Mouse (Mus musculus) forebrain, embryonic 10.5 days (tissue): Measurements from ENCODE around the gene Gcnt1. TPM values are rescaled to one million over a fixed set of nuclear protein-coding genes. Genes with fewer than 3 reads are reported as not detected.
A peak's percentile ranks its signal among the peaks of the same experiment; 100 is the strongest.

Source experiments
- DNase-seq: peaks from one replicate; pipeline ENCODE4 v3.0.0-alpha.2; 2017; ENCODE audit warnings: low spot score; ENCODE audit errors: extremely low spot score
- H3K27ac ChIP-seq: fragments of 300-500 bp; sonication (generic); 2 replicates; pipeline ENCODE4 v1.5.1; 2016; ENCODE audit warnings: mild to moderate bottlenecking
- H3K27me3 ChIP-seq: fragments of 300-500 bp; sonication (generic); 2 replicates; pipeline ENCODE4 v1.6.1; 2016; ENCODE audit warnings: mild to moderate bottlenecking; ENCODE audit not compliant: poor library complexity, severe bottlenecking
- H3K36me3 ChIP-seq: fragments of 300-500 bp; sonication (generic); replicated peaks from 2 replicates; pipeline ENCODE4 v1.6.1; 2016; ENCODE audit warnings: mild to moderate bottlenecking, moderate library complexity
- H3K4me1 ChIP-seq: fragments of 300-500 bp; sonication (generic); 2 replicates; pipeline ENCODE4 v1.6.1; 2016
- H3K4me3 ChIP-seq: fragments of 300-500 bp; sonication (generic); 2 replicates; pipeline ENCODE4 v1.5.1; 2016; ENCODE audit warnings: mild to moderate bottlenecking, moderate library complexity
- H3K9me3 ChIP-seq: fragments of 300-500 bp; sonication (generic); 2 replicates; pipeline ENCODE4 v1.6.1; 2016; ENCODE audit warnings: mild to moderate bottlenecking, moderate library complexity
- WGBS: fragments of 180-500 bp; shearing (Covaris S2); methylation state at CpG from one replicate; pipeline ENCODE4 v1.1.7; 2016; 5-methylcytosine and 5-hydroxymethylcytosine counted together
- polyA plus RNA-seq: library from polyadenylated mRNA; unstranded; fragments of >200 nt; fragmentation: Nextera tagmentation; extraction: Ambion mirVana; gene quantifications from 2 replicates; pipeline ENCODE4 v1.2.1, GENCODE M21; 2016

Gcnt1 gene
- polyA plus RNA-seq, 1 experiment from 2014 or later, result 2.6 TPM

DNA sequence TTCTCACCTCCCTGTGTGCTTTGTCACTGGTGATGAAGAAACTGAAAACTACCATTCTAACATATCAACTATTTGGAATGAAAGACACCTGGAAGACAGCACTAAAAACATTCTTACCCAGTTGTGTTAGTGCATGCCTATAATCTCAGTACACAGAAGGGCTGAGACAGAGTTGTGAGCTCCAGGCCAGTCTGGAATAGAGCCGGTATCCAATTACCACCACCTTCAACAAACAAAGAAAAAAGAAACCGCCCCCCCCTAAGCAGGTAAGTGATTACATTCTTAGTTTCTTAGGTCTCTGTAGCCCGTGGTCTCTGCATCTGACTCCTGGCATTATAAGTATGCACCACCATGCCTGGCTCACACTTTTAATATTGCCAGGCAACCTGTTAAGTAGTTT lies 20.2 kb upstream of the Gcnt1 start:
- Histone ChIP-seq H3K27ac (no peak overlapping the region), H3K36me3 (peaks cover 20% of the 10 kb centered on the region), H3K27me3 (peaks cover 23% of the 10 kb centered on the region), H3K4me1 (peaks cover 17% of the 10 kb centered on the region), H3K4me3 (peak overlapping the region; percentile 92; the same call in 1 of the 2 replicates), H3K9me3 (no peaks in the 10 kb centered on the region)
- 15% methylated on average over 3 of the region's 3 CpGs for WGBS
- no peak for DNase-seq

DNA sequence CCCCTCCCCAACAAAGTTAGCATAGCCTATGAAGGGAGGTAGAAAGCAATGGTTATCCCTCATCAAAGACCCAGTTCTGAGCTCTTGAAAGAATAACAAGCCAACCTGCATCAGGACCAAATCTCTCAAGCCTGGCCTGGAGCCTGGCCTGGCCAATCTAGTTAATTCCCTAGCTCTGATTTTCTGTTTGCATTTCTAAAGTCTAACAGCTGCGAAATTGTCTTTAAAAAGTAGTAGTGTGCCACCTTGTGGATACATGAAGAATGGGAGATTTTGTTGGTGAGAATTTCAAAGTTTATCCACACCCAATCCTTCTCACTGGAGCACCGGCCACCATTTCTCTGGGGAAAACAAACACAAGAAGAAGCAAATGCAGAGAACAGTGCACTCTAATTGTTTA lies 15.8 kb upstream of the Gcnt1 start:
- H3K4me3 ChIP-seq, result no peak overlapping the region
- no peak for DNase-seq
- peaks cover 21% of the 10 kb centered on the region for H3K27me3 ChIP-seq
- H3K27ac ChIP-seq, result no peak overlapping the region
- H3K9me3 ChIP-seq, result no peaks in the 10 kb centered on the region
- H3K4me1 ChIP-seq, result peaks cover 9% of the 10 kb centered on the region
- 28% methylated on average over 2 of the region's 2 CpGs for WGBS
- no peaks in the 10 kb centered on the region for H3K36me3 ChIP-seq

DNA sequence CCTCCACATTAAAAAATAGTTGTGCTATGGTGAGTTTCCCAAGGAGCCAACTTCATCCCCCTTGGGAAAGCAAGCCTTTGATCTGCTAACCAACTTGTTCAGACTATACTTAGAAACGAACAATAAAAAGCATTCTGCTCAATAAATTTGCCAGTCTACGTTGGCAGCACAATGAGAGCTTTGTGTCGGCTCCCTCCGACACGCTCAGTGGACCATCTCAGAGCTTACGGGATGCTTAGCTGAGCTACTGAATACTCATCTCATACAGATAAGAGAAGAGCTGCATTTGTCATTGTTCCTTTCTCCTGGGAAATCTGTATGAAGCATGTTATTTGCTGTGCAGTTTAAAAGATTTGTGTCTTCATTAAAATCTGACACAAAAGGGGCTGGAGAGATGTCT lies 13.8 kb upstream of the Gcnt1 start:
- no peak for DNase-seq
- 38% methylated on average over 6 of the region's 6 CpGs for WGBS
- H3K4me1 ChIP-seq, result peaks cover 2% of the 10 kb centered on the region; the same call in 1 of the 2 replicates

DNA sequence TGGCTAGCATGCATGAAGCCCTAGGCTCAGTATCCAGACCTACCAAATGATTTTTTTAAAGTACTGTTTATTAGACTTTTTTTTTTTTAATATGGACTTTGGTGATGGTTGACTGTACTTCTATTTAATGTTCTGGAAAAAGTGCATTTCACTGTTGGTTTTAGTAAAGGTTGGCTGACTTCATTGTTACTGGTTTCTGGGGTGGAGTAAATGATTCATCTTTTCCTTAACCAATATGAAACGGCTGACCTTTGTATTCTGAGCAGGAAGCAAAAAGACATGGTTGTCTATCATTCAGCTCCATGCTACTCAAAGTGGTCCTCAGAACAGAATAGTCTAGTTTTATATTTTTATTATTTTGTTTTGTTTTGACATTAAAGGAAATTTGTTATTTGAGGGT lies 12.8 kb upstream of the Gcnt1 start:
- 81% methylated on average over 1 of the region's 1 CpGs for WGBS
- H3K4me1 ChIP-seq, result peaks cover 2% of the 10 kb centered on the region; the same call in 1 of the 2 replicates
- no peaks in the 10 kb centered on the region for H3K27me3 ChIP-seq
- H3K4me3 ChIP-seq, result no peak overlapping the region
- H3K36me3 ChIP-seq, result no peaks in the 10 kb centered on the region
- no peaks in the 10 kb centered on the region for H3K9me3 ChIP-seq
- H3K27ac ChIP-seq, result no peak overlapping the region
- no peak for DNase-seq

More for the DNA sequence above, 13.8 kb upstream of the Gcnt1 start:
- peaks cover under 1% of the 10 kb centered on the region; the same call in 1 of the 2 replicates for H3K27me3 ChIP-seq
- no peak overlapping the region for H3K27ac ChIP-seq
- H3K4me3 ChIP-seq, result no peak overlapping the region
- H3K9me3 ChIP-seq, result no peaks in the 10 kb centered on the region
- no peaks in the 10 kb centered on the region for H3K36me3 ChIP-seq

DNA sequence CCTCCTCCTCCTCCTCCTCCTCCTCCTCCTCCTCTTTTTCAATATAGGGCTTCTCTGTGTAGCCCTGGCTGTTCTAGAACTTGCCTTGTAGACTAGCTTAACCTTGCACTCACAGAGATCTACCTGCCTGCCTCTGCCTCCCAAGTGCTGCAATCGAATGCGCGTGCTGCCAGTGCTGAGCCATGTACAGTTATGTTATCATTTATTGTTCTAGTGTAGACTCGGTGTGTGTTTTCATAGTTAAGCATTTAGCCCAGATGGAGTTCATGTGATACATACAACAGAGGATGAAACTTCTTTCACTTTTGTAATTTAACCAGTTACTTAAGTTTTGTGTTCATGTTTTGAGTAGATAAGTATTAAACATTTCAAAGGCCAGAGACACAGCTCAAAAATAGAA lies 12.4 kb upstream of the Gcnt1 start:
- H3K4me1 ChIP-seq, result peaks cover 2% of the 10 kb centered on the region; the same call in 1 of the 2 replicates
- WGBS, result 96% methylated on average over 4 of the region's 4 CpGs
- no peaks in the 10 kb centered on the region for H3K36me3 ChIP-seq
- H3K27ac ChIP-seq, result no peak overlapping the region
- no peaks in the 10 kb centered on the region for H3K9me3 ChIP-seq
- no peak overlapping the region for H3K4me3 ChIP-seq
- no peaks in the 10 kb centered on the region for H3K27me3 ChIP-seq
- no peak for DNase-seq

DNA sequence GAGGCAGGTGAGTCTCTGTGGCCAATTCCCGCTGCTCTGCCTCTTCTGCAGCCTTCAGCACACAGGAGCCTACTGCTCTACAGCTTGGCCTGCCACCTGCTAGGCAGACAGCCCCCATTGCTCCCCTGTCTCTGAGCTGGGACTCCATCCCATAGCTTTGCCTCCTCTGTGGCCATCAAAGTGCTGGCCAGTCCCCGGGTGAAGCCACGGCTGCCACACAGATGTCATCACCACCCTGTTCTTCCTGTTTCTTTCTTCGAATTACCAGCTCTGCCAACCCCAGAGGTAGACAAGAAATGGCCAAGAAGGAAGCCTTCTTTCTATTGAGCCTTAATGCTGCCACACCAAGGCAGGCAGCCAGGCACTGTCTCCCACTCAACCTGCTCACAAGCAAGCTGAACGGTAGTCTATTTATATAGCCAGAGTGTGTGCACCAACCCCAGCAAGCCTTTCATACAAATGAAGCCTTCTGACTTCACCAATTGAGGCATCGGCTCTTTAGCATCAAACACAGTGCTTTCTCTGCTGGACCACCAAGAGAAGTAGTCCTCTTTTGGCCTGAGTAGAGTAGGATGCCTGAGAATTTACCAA lies 10.3 kb upstream of the Gcnt1 start:
- Histone ChIP-seq H3K9me3 (no peaks in the 10 kb centered on the region), H3K4me1 (peaks cover 2% of the 10 kb centered on the region; the same call in 1 of the 2 replicates), H3K27me3 (no peaks in the 10 kb centered on the region), H3K27ac (no peak overlapping the region), H3K4me3 (no peak overlapping the region), H3K36me3 (no peaks in the 10 kb centered on the region)
- DNase-seq, result no peak
- WGBS, result 83% methylated on average over 6 of the region's 6 CpGs

DNA sequence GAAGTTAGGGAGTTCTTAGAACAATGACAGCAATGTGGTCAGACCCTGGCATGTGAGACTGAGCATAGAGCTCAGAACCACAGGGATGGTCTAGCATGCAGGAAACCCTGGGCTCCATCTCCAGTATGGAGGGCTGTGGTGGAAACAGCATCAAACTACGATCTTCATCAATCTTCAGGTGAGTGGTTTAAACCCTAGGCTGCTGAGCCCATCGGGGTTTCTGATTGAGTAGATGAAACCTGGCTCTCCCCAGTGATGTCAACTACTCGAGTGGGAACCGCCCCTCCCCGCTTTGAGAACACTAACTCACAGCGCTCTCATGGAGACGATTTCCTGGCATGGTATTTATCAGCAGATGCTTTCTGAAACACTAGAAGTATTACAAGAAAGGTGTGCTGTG lies 7.9 kb upstream of the Gcnt1 start:
- Histone ChIP-seq H3K36me3 (no peaks in the 10 kb centered on the region), H3K4me1 (no peaks in the 10 kb centered on the region), H3K27ac (no peak overlapping the region), H3K27me3 (no peaks in the 10 kb centered on the region), H3K9me3 (no peaks in the 10 kb centered on the region), H3K4me3 (no peak overlapping the region)
- 85% methylated on average over 7 of the region's 7 CpGs for WGBS
- DNase-seq, result no peak

DNA sequence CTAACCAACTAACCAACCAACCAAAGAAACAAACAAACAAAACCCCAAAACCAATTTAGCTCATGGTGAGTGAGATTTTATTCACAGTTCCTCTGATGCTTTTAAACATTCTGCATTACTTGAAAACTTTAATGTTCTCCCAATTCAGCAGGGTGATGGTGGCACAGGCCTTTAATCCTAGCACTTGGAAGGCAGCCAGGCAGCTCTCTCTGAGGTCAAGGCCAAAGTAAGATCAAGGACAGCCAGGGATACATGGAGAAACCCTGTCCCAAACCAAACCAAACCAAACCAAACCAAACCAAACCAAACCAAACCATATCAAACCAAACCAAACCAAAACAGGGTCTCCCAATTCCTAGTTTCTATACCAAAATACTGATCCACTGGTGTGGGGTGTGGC lies 6.2 kb upstream of the Gcnt1 start:
- no peak overlapping the region for H3K27ac ChIP-seq
- no peak for DNase-seq
- H3K4me1 ChIP-seq, result no peaks in the 10 kb centered on the region
- H3K9me3 ChIP-seq, result no peaks in the 10 kb centered on the region
- no peak overlapping the region for H3K4me3 ChIP-seq
- no peaks in the 10 kb centered on the region for H3K27me3 ChIP-seq
- H3K36me3 ChIP-seq, result no peaks in the 10 kb centered on the region

DNA sequence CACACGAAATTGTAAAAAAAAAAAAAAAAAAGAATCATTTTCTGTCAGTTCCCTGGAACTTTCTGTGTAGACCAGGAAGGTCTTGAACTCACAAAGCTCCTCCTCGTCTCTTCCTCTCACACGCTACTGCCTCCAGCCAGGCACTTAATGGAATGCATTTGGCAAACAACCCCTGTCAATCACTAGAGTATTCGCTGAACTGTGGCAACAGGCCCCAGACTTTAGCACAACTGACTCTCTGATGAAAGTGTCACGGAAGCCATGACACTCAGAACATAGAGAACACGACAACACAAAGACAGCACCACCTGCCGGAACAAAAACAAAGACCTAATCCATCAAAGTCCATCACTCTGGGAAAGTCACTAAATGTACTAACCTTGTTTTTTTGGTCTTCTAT lies 3.1 kb downstream of the Gcnt1 start:
- Histone ChIP-seq H3K27me3 (no peaks in the 10 kb centered on the region), H3K36me3 (no peaks in the 10 kb centered on the region), H3K4me1 (no peaks in the 10 kb centered on the region), H3K27ac (no peak overlapping the region), H3K9me3 (no peaks in the 10 kb centered on the region), H3K4me3 (no peak overlapping the region)
- DNase-seq, result no peak
- WGBS, result 69% methylated on average over 7 of the region's 7 CpGs

DNA sequence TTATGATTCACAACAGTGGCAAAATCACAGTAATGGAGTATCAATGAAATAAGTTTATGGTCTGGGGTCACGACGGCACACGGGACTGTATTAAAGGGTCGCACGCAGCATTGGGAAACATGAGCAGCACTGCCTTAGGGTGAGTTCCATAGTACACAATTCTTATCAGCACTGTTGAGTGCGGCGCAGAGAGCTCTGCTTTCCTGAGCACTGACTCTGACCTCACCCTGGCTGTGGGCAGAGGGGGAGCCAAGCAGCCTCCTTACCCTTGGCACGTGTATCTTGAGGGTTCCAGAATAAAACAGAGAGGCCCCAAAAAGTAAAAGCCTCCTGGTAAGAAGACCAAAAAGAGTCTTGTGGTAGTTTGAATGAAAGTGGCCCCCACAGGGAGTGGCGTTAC lies 4.1 kb downstream of the Gcnt1 start:
- no peaks in the 10 kb centered on the region for H3K9me3 ChIP-seq
- no peaks in the 10 kb centered on the region for H3K27me3 ChIP-seq
- H3K4me1 ChIP-seq, result no peaks in the 10 kb centered on the region
- 91% methylated on average over 9 of the region's 9 CpGs for whole genome bisulfite sequencing
- no peak overlapping the region for H3K27ac ChIP-seq
- no peak for DNase-seq
- H3K36me3 ChIP-seq, result no peaks in the 10 kb centered on the region
- H3K4me3 ChIP-seq, result no peak overlapping the region

DNA sequence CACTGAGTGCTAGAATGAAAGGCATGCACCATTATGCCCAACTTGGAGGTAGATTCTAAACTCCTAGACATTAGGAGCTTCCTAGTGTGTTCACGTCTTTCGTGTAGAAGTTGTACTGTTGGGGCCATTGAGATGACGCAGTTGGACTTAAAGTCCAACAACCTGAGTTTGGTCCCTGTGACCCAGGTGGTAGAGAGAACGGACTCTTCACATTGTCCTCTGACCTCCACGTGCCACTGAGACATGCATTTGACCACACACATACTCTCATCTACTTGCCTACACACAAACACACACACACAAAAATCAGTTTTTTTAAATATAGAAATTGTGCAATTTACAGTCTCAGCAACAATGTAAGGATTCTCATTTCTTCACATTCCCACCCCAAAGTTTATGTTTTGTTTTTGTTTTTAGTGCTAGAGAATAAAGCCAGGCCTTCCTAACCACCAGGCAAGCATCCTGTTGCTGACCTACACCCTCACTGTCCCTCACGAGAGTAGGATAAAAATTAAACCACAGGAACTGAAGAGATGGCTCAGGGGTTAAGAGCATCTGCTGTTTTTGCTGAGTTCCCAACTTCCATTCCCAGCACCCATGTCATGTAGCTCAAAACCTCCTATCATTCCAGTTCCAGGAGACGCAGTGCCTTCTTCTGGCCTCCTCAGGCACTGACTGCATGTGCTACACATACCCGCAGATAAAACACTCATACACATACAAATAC lies 6.1 kb downstream of the Gcnt1 start:
- Histone ChIP-seq H3K9me3 (no peaks in the 10 kb centered on the region), H3K27me3 (no peaks in the 10 kb centered on the region), H3K4me3 (no peak overlapping the region), H3K4me1 (no peaks in the 10 kb centered on the region), H3K36me3 (no peaks in the 10 kb centered on the region), H3K27ac (no peak overlapping the region)
- no peak for DNase-seq
- WGBS, result 91% methylated on average over 8 of the region's 8 CpGs

DNA sequence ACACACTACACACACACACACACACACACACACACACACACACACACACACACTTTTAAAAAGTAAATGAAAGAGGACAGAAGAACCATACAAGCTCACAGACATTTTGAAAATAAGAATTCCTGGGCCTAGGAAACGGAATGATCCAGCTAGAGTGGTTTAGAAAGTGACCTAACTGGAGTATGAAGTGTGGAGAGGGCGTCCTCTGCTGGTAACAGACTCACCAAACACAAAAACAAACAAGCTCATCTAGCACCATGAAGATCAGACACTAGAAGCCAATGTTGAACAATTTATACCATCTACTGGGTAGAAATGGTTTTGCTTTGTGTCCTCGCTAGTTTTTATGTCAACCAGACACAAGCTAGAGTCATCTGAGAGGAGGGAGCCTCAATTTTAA lies 7.9 kb downstream of the Gcnt1 start:
- Histone ChIP-seq H3K27me3 (no peaks in the 10 kb centered on the region), H3K36me3 (no peaks in the 10 kb centered on the region), H3K27ac (no peak overlapping the region), H3K4me3 (no peak overlapping the region), H3K4me1 (no peaks in the 10 kb centered on the region), H3K9me3 (no peaks in the 10 kb centered on the region)
- 48% methylated on average over 3 of the region's 3 CpGs for WGBS
- DNase-seq, result no peak

DNA sequence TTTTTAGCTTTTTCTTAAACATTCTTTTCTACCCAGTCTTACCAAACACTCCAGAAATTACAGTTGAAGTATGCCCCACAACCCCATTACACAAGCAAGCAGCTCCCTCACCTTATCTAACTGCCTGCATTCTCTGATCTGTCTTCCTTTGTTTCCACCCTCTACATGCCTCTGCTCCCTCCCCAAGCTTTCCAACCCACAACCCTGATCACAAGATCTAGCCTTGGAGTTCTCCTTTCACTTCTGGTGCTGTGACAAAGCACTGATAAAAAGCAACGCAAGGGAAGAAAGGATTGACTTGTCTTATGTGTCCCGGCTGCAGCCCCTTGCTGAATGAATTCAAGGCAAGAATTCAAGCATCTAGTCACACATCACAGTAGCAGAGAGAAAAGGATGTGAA lies 11.5 kb downstream of the Gcnt1 start:
- 77% methylated on average over 2 of the region's 2 CpGs for WGBS
- peaks cover 9% of the 10 kb centered on the region for H3K4me1 ChIP-seq
- H3K27me3 ChIP-seq, result peaks cover 15% of the 10 kb centered on the region
- no peaks in the 10 kb centered on the region for H3K9me3 ChIP-seq
- no peak overlapping the region for H3K4me3 ChIP-seq
- no peak overlapping the region for H3K27ac ChIP-seq
- no peak for DNase-seq
- H3K36me3 ChIP-seq, result no peaks in the 10 kb centered on the region
